Mouse (Mus musculus): ENCODE results near the gene Tor3a.

- TF ChIP-seq CTCF (conservative IDR thresholded peaks at IDR 0.05; ENCODE audit: insufficient read depth, insufficient read length, low read depth, low read length) (no peak), POLR2A (IDR thresholded peaks at IDR 0.05; ENCODE audit: low read depth, low read length) (no peak)
These were observed 47.4 kb downstream of the Tor3a start for GRCm38 (mm10) chr1:156626729-156627128.

All from kidney, adult 2 months (tissue).